Mouse (Mus musculus) ES-Bruce4 (cell line): ENCODE results near the gene Ttll12. TPM values are rescaled to one million over a fixed set of nuclear protein-coding genes. Genes with fewer than 3 reads are reported as not detected.

ENCODE experiments used
- H3K27ac ChIP-seq: 2 replicates; pipeline ENCODE4 v1.5.1; 2012; ENCODE audit warnings: low read length, inconsistent platforms; ENCODE audit not compliant: insufficient read depth
- H3K27me3 ChIP-seq: 2 replicates; pipeline ENCODE4 v1.6.1; 2012; ENCODE audit warnings: mild to moderate bottlenecking, low read length, inconsistent platforms; ENCODE audit not compliant: control insufficient read depth, poor library complexity, insufficient read depth, severe bottlenecking
- H3K36me3 ChIP-seq: 2 replicates; pipeline ENCODE4 v1.6.1; 2012; ENCODE audit warnings: inconsistent platforms, mild to moderate bottlenecking, low read length, moderate library complexity; ENCODE audit not compliant: control insufficient read depth, poor library complexity, insufficient read depth, severe bottlenecking
- H3K4me1 ChIP-seq: one replicate; pipeline ENCODE4 v1.8.1; 2011; ENCODE audit warnings: low read length; ENCODE audit not compliant: control insufficient read depth, insufficient read depth
- H3K4me3 ChIP-seq: 2 replicates; pipeline ENCODE4 v1.5.1; 2011; ENCODE audit warnings: low read depth, mild to moderate bottlenecking, low read length
- H3K9ac ChIP-seq: 2 replicates; pipeline ENCODE4 v1.6.1; 2012; ENCODE audit warnings: low read depth, mild to moderate bottlenecking, inconsistent platforms; ENCODE audit not compliant: poor library complexity, severe bottlenecking
- H3K9me3 ChIP-seq: replicated peaks from 2 replicates; pipeline ENCODE4 v1.6.1; 2012; ENCODE audit warnings: mild to moderate bottlenecking, low read length, inconsistent platforms; ENCODE audit not compliant: control insufficient read depth, poor library complexity, insufficient read depth, severe bottlenecking
- CTCF ChIP-seq: IDR thresholded peaks from one replicate; pipeline ENCODE4 v1.8.1; 2011; ENCODE audit warnings: low read depth, low read length
- EP300 ChIP-seq: IDR thresholded peaks from 2 replicates; pipeline ENCODE4 v1.6.1; 2011; ENCODE audit warnings: low read depth, low read length; ENCODE audit not compliant: insufficient read depth
- POLR2A ChIP-seq: IDR thresholded peaks from one replicate; pipeline ENCODE4 v1.8.1; 2011; ENCODE audit warnings: low read length; ENCODE audit not compliant: insufficient read depth
- polyA plus RNA-seq: library from polyadenylated mRNA; stranded (reverse); fragments of >200 nt; gene quantifications from 2 replicates; pipeline ENCODE4 v1.2.4, GENCODE M21; 2011; ENCODE audit warnings: low read depth; ENCODE audit not compliant: missing spikeins, insufficient read depth, insufficient read length

The Ttll12 gene
- polyA plus RNA-seq, 1 experiment: 33.7 TPM

DNA sequence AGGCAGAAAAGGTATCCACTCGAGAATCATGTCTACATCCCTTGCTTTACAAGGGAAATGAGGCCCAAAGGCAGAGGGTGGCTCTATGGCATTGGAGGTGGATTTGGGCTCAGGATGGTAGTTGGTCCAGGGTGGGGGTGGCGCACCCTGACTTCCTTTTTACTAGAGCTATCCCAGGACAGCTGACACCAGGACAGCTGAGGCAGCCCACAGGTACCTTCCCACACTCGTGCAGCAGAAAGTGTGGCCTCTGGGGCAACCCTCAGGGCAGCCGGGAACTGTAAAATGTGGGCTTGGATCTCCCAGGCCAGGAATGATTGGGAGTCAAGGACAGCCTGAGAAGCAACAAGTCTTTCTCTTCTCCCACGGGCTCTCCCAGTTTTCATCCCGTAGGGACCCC is 3.2 kb downstream of the Ttll12 start:
- H3K9ac ChIP-seq: no peak overlapping the region
- no peak for TF ChIP-seq EP300
- TF ChIP-seq CTCF: no peak
- TF ChIP-seq POLR2A: no peak

DNA sequence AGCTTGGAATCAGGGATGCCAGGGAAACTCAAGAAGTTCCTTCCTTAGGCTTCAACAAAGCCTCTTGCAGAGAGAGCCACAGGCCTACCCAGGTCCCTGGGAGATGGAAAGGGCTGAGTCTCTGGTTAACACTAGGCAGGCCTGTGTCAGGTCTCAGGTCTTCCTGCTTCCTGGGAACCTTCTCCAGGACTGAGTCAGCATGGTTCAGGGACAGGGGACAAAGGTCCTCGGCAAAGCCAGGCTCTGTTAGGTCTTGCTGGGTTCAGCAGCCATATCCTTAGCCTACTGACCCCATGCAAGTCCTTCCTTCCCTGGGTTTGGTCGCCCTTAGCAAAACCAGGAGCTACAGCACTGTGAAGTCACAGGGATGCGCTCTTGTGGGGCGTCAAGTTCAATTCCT is 4.1 kb downstream of the Ttll12 start:
- Histone ChIP-seq H3K4me3 (no peak overlapping the region), H3K27me3 (no peaks in the 10 kb centered on the region), H3K9ac (no peak overlapping the region), H3K9me3 (no peaks in the 10 kb centered on the region), H3K4me1 (no peaks in the 10 kb centered on the region), H3K36me3 (peaks cover 8% of the 10 kb centered on the region), H3K27ac (no peak overlapping the region)
- TF ChIP-seq EP300: no peak
- TF ChIP-seq POLR2A: no peak
- TF ChIP-seq CTCF: no peak

More for the DNA sequence above, 3.2 kb downstream of the Ttll12 start:
- no peaks in the 10 kb centered on the region for H3K4me1 ChIP-seq
- no peak overlapping the region for H3K27ac ChIP-seq
- no peak overlapping the region for H3K4me3 ChIP-seq
- H3K36me3 ChIP-seq: no peaks in the 10 kb centered on the region; the same call in 1 of the 2 replicates
- H3K9me3 ChIP-seq: no peaks in the 10 kb centered on the region
- no peaks in the 10 kb centered on the region for H3K27me3 ChIP-seq

DNA sequence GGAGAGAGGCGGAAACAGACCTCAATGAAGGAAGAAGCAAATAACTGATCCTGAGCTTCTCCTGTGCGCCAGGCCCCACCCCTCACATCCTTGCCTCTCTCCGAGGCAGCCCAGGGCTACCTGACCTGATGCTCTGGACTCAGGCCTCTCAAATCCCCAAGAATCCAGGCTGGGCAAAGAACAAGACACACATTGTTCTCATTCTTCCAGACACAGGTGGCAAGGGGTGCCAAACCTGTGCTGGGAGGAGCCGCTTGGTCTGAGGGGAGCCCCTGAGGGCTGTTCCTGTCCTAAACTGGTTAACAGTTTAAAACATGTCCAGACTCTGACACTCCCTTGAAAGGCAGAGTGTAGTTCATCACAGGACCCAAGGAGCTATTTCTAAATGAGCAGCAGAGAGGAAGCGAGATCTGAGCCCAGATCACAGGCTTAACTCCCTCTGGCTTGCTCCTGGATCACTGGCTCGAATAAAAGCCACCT is 10.2 kb downstream of the Ttll12 start:
- Histone ChIP-seq H3K27ac (no peak overlapping the region), H3K9me3 (no peaks in the 10 kb centered on the region), H3K36me3 (peaks cover 25% of the 10 kb centered on the region), H3K9ac (no peak overlapping the region), H3K4me3 (no peak overlapping the region), H3K4me1 (no peaks in the 10 kb centered on the region), H3K27me3 (no peaks in the 10 kb centered on the region)
- no peak for TF ChIP-seq CTCF
- no peak for TF ChIP-seq EP300
- no peak for TF ChIP-seq POLR2A

DNA sequence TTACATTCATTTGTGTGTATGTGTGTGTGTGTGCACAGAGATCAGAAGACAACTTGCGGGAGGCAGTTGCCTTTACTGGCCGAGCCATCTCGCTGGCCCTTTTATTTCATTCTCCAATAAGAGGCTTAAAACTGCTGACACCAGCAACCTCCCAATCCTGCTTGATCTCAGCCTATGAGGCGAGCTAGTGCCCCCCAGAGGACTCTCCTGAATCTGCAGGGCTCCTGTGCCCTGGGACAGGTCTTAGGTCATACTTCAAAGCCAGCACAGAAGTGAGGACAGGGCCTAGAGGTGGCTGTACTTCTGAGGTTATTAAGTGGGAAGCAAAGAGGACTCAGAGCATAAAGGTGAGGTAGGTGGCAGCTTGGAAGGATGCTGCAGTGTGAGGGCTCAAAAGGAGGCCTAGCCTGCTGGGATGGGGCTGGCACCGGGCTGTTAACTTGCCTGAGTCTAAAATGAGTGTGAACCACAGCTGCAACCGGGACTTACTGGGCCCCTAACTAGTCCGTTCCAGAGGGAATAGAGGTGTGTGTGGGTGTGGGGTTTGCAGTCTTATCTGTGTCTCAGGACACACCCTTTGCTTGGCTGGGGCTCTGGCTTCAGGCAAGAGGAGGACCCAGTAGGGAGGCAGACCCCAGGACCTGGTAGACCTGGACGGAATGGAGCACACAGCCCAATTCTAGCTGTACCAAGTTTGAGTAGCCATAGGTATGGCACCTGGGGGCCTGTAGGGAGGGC is 11.4 kb downstream of the Ttll12 start:
- Histone ChIP-seq H3K27ac (no peak overlapping the region), H3K4me1 (no peaks in the 10 kb centered on the region), H3K36me3 (peaks cover 25% of the 10 kb centered on the region), H3K4me3 (no peak overlapping the region), H3K9ac (no peak overlapping the region), H3K27me3 (no peaks in the 10 kb centered on the region), H3K9me3 (no peaks in the 10 kb centered on the region)
- peak; percentile 71 for TF ChIP-seq CTCF
- no peak for TF ChIP-seq POLR2A
- no peak for TF ChIP-seq EP300

GRCm38 (mm10) chr15:83582931-83583330 is 12.0 kb downstream of the Ttll12 start:
- Histone ChIP-seq H3K36me3 (peaks cover 25% of the 10 kb centered on the region), H3K27me3 (no peaks in the 10 kb centered on the region), H3K9ac (no peak overlapping the region), H3K9me3 (no peaks in the 10 kb centered on the region), H3K27ac (no peak overlapping the region), H3K4me3 (no peak overlapping the region), H3K4me1 (no peaks in the 10 kb centered on the region)
- TF ChIP-seq EP300 (no peak), CTCF (no peak), POLR2A (no peak)

- H3K9me3 ChIP-seq: no peaks in the 10 kb centered on the region
- no peak overlapping the region for H3K27ac ChIP-seq
- H3K4me3 ChIP-seq: no peak overlapping the region
- H3K36me3 ChIP-seq: peaks cover 12% of the 10 kb centered on the region
- no peak overlapping the region for H3K9ac ChIP-seq
- no peaks in the 10 kb centered on the region for H3K4me1 ChIP-seq
- H3K27me3 ChIP-seq: no peaks in the 10 kb centered on the region
- no peak for TF ChIP-seq CTCF
These were observed 18.3 kb downstream of the Ttll12 start for GRCm38 (mm10) chr15:83576651-83577050.
